Mouse (Mus musculus) right cerebral cortex, postnatal 25 days (tissue): ENCODE measurements at regions not wholly inside any gene's neighbourhood (a gene's known extent, or its start where the extent isn't known, plus 50 kb on each side); places are given as distances from the start of the nearest gene placed in this dataset.

Source experiments
- DNase-seq: peaks from one replicate; pipeline ENCODE4 v3.0.0; 2022

DNA sequence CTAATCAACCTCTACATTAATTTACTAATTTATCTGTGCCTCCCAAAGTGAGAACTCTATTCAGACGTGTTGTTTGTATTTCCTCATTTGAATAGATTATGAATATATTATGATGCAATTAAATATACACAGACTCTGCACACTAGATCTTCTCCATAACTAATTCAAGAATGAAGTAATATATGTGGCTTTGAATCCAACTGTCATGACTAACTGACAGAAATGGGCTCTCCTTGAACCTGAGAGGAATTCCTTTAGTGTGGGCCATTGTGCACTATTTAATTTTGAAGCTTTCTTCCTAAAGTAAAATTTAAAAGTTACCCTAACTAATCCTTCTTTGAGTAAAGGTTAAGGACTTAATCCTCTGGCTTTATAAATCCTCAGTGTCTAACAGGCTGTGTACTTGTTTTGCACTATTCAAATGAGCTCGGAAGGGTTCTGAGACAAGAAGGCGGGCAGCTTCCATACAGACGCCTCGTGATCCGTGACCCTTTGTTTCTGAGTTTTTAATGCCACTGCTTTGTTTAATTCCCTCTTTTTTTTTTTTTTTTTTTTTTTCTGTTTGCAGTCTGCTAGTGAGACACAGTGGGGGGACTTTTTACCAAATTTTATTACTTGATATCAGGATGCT is 128.0 kb upstream of the Sox2 start:
- no peak for DNase-seq

DNA sequence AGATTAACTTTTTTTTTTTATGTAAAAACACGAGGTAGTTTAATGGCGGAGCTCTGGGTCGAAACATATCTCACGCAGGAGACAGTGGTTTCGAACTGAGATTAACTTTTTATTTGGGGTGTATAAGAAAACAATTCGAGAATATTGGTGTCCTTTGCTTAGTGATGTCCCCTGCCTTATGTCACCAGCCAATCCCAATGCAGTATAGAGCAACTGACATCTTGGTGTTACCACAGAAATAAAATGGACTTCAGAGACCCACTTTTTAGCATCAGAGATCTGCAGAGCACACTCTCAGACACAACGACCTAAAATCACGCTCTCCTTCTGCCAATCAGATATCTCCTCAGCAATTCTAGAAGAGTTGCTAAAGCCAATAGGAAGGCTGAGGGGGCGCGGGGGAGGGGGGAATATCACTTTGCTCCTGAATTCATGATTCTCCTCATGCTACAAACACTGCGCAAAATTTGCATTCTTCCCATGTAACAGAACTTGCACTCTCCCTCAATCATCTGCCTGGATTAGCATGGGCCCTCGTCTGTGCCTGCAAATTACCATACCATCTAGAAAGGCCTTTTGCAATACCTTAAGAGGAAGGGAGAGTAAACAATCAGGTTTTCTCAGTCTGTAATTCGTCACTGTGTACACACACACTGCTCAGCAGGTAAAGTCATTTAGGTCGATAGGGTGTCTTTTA is 128.7 kb upstream of the Sox2 start:
- no peak for DNase-seq

DNA sequence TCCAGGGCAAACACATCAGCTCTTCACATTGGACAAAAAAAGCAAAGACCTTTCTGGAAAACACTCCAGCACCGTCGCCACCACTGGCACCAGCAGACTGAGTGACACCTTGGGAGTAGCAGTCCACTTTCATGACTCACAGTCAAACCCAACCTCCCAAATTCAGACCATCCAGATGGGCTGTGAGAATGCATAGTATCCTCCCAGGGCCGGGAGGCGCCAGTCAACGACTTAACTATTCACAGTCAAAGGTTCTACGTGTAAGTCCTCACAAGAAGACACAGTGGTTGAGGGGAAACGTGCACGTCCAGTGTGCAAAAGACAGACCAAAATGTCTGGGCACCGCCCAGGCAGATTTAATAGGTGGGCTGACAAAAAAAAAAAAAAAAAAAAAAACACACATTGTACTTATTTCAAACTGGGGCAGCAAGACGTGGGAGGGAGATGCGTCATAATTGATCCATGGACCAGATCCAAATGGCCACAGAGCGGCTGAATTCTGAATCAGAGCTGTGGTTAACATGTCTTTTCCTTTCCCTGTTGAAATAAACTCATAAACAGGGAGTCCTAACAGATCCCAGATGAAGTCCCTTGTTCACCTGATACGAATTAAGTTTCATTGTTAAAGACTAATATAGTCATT is 137.6 kb upstream of the Sox2 start:
- DNase-seq = no peak

DNA sequence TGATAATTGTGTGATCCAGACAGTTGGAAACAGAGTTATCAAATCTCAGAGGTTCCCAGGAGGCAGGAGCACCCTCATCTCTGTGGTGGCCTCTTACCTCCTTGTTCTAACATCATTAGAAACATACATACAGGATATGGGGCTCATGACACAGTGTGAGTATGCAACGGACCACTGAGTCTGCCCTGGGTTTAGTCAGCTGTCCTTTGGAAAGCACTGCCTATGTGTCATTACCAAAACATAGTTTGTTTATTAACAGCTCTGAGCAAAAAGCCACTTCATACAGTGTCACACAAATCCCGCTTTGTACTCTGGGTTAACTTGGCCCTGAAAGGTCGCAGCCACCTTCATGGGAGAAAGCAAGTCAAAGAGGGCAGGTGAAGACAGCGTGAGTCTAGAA is 139.5 kb upstream of the Sox2 start:
- no peak for DNase-seq

DNA sequence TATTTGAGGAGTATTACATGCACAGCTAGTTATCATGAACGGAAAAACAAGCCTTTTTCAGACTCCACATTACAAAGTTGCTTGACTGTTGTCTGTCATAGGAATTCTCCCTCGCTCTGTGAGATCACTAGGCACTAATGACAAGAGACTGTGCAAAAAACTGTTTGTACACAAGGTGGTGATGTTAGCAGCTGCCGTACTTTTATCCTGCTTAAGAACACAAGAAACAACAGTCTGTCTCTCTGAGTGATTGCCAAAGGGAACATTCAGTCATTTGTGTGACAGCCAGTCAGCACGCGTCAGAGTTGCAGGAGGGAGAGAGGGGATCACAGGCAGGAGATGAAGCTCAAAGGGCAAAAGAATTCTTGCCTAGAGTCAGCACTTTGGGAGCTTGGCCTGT is 141.0 kb upstream of the Sox2 start:
- no peak for DNase-seq

DNA sequence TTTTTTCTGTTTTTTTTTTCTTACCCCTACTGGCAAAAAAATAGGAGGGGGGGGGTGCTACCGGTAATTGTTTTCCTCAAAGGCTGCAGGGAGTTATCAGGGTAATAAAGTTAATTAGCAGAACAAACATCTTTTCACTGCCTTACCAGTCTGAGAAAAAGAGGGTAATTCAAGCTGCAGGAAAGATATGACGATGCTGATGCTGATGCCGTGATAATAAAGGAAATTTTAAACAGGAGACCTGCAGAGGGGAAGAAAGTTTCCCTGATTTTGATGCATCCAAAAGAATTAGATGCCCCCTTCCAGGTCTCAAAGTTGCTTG is 145.7 kb upstream of the Sox2 start:
- DNase-seq = no peak

DNA sequence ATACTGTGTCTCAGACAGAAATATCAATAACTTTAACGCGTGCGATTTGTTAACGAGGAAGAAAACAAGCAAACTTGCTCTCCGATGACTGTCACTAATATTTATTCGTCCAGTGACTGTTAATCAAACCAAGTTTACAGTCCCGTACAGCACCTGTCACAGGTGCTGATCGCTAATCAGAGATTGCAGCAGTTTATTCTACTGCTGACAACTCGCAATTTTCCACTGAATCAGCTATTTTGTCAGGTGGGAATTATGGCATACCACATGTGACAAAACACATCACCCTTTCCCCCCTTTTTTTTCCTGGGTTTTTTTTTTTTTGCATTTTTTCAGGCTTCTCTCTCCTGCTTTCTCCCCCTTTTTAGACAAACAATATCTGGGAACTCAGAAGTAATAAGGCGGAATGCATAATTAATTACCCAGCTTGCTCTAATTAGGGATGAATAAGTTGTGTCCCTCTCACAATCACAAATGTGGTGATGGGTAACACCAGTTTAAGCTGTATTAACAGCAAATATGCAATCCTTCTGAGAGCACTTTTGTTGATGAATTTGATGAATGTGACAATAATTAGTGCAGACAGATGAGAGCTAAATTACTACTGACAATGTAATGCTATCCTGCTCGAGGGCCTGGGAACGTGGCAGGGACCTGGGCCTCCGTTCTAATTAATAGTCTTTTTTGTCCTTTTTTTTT is 146.2 kb upstream of the Sox2 start:
- no peak for DNase-seq

DNA sequence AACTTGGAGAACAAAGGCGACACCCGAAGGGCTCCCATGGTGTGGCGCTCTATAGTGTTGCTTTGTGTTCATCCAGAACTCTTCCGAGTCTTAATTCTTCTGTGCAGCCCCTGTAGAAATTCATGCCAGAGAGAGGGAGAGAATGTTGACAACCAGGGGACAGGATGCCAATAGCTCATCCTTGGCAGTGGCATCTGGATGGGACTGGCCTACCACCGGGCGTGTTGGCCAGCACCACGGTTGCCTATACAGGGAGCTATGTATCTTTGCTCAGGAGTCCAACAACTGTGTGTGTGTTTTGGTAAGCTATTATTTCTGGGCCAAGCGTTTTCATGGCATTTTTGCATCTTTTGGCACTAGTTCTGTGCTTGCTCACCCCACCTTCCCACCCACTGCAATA is 153.4 kb upstream of the Sox2 start:
- DNase-seq = no peak

DNA sequence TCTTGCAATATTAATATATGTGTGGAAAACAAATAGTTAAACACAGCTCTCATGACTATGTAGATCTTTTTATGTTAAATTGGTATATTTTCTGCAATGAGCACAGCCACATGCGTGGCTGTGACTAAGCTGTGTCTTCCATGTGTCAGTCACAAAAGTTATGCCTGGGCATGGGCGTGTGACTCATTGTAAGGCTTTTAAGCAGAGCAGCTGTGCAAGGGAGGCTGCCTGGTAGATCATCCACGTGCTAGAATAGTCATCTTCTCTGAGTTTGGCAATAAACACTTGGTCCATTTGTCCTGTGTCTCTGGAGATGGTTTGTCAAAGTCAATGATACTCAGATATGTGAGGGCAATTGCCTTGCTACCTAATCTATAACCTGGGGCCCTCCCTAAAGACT is 154.6 kb upstream of the Sox2 start:
- peak; percentile 43 for DNase-seq

DNA sequence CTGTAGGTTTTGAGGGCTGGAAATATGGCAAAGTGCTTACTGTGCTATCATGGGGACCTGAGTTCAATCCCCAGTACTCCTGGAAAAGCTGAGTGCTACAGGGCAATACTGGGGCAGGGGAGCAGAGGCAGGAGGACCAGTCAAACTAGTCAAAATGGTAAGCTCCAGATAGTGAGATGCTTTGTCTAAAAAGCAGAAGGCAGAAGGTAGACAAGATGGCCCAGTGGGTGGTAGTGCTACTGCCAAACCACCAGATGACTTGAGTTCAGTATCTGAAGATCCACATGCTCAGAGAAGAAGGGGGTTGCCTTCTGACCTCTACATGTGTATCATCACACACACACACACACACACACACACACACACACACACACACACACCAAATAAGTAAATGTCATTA is 156.3 kb upstream of the Sox2 start:
- no peak for DNase-seq

DNA sequence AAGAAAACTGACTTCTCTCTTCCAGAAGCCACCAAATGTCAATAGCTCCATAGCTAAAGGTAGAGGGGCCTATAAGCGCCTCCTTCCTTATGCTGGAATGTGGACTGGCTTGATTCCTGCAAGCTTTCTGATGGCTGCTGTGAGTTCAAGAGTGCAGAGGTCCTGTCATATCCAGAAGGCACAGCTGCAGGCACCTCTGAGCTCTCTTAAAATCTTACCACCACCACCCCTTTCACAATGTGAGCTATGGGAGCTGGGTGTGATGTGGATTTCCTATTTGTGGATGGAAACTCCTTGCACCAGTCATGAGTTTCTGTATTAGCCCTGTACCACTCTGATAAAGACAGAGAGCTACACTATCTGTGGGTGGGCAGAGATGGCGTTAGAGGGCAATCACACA is 161.2 kb upstream of the Sox2 start:
- no peak for DNase-seq

DNA sequence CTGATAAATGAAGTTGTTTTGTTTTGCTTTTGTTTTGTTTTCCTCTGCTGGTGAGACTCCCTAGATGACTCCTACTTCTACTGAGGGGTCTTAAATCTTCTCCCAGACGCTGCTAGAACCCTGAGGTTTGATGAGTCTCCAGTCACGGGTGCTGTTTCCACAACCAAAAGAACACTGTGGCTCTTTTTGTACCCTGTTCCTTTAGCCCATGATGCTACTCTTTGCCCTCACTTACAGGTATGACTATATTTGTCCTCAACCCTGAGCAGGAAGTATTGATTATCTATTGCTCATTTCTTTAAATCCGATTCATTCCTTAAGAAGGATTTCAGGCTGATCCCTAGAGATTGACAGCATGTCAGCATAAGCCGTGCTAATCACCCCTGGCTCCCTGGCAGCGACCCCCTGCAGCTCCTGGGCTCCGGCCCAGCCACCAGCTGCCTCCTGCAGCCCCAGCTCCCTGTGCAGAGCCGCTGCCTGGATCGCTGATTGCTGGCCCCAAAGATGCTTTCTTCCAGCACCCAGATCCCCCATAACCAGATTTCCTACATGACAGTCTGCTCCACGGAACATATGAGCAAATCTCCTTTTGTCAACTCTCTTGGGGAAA is 163.7 kb upstream of the Sox2 start:
- no peak for DNase-seq

DNA sequence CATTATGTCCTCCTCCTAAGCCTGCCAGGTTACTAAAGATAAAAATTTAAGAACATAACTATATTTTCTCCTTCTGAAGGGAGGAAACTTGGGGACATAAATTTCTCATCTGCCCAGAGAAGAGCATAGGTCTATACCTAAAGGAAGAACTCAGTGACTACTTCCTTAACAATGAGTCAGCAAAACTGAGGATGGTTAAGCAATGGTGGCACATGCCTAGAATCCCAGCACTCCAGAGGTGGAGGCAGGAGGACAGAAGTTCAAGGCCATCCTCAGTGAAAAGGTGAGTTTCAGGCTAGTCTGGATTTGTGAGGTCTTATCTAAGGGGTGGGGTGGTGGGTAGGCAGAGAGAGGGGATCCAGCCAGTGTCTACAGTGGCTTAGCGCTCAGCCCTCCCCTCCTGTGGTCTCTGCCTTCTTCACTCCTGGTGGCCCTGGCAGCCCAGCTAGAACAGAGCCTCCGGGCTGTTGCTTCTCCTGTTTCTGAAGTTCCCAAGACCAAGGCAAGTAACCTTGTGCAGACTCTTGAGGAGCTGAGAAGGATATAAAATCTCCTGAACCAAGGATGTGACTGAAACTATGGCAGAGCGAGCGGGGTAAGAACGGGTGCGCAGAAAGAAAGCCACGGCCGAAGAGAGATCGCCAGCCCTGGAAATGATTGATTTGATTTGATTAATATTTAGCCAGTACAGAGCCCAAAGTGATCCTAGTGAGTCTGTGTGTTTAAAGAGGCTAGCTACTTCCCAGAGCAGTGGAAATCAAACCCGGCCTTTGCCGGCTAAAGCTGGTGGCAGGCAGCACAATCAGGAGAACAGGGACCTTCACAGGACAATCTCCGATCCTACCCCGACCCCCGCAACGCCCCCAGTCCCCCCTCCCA is 164.6 kb upstream of the Sox2 start:
- DNase-seq = no peak

DNA sequence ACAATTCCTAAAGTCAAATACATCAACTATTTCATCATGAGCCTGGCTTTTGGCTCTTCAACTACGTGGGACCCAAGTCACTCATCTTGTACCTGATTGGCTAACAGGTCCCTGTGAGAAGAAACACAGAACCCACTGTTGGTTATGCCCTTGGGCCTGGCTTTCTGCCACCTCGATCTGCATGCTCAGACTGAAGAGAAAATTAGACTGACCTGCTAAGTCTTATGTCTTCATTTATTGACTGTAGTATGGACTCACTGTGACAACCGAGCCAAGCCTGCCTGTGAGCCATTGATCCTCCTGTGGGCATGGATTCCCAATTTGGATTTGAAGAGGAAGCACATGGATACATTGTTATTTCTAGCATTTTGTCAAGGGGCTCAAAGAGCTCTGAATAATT is 166.3 kb upstream of the Sox2 start:
- DNase-seq = no peak

DNA sequence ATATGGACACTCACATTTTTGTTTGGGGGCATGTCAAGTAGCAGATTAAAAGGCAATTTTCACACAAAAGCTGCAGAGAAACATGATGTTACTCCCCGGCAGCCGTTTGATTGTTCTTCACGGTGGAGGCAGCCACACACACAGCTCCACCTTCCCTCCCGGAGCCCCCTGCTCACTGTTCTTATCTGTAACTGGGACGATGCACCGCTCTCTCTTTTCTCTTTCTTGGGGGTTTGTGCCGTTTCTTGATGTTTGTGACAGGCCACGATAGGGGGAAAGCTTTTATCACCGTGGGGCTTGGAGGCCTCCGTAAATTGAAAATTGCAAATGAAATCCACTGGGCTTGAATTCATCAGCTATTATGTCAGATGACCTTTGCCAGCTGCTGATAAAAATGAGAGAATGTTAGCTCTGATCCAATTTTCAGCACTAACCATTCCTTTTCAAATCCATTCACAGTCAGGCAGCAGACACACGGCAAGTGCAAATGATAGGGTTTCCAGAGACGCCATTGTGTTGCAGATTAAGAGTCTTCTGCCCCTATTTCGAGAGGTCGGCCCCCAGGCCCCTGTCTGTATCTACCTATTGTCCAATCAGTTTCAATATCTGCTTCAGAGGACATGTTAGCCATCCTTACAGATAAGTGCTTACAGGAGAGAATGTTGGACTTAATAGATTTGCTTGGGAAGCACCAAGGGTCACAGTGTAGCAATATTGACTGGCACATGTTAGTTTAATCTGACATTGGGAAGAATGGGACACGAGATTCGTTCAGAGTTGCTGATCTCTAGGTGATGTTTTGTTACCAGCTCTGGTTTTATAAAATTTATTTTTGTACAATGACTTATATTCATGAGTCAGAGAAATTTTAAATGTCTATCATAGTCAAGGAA is 168.1 kb upstream of the Sox2 start:
- no peak for DNase-seq

DNA sequence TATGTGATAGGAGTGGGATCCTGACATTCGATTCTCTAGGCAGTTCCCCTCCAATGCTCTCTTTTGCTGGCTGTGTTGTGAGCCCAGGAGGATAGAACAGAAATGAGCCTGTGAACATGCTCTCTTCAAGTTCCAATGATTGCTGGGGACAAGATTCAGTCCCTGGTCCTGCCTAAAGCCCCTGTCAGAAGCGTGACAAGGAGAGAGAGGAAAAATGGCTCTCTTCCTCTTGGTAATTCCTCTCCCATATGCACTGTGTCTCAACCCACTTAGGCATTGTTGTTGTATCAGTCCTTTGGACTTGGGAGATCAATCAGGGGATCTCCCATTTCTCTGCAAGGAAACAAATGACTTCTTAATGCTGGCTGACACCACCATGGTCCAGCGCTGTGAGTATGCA is 168.9 kb upstream of the Sox2 start:
- DNase-seq = no peak

DNA sequence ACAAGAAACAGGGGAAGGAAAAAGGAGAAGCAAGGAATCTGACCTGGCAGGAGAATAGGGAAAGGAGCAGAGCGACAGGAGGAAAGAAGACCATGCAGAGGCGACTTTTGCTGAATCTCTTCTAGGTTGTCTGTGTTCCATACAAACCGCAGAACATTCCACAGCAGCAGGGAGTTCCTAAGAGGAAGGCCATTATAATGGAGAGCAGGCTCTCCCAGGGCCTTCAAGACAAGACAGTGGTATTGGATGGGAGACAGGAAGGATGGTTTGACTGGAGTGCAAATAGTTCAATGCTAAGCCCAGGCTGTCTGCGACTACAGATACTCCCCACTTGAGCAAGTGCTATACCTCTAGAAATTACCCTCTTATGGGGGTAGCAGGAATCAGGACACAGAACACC is 176.1 kb upstream of the Sox2 start:
- DNase-seq = no peak

DNA sequence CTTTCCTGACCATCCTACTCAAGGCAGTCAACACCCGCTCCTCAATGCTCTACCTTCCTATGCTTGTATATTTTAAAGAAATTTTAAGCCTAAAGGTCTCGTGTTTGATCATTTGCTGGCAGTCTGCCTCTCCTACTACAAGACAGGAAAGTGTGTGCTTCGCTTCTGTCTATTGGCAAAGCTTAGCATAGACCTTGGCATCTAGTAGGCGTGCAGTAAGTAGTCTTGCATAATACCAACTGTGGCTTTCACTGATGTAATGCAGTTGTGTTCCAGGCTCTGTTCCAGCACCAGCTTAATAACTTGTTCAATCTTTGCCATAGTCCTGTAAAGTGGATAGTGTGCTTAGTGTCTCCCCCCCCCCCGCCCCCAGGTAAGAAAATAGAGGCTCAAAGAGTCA is 179.5 kb upstream of the Sox2 start:
- no peak for DNase-seq

DNA sequence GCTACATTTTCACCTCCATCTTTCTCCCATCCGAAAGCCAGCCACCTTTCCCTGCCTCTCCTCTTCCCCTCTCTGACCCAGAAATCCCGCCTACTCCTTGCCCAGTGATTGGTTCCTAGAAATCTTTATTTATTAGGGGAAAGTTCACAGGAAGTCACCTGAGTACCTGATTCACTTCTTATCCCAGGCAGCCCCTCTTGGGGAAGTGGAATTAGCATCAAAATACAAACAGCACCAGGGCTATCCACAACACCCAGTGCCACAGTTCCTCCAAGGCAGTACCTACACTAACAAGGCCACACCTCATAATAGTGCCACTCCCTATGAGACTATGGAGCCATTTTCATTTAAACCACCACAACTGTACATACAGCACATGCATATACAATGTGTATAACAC is 180.3 kb upstream of the Sox2 start:
- DNase-seq = no peak

DNA sequence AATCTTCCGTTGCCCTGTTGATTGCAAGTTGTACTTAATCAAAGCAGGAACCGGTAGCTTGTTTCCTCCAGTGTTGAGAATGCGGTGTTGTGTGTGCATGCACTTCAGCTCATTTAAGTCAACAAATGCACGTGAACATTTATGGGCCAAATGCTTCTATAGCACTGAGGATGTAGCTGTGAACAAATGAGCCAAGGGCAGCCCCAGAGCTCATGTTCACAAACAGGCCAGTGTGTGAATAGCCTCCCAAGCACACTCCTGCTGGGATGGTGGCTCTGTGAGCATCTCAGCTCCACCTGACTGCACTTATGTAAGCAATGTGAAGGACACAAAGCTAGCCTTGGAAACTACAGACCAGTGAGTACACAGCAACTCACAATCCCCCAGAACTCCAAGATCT is 183.9 kb upstream of the Sox2 start:
- DNase-seq = no peak

DNA sequence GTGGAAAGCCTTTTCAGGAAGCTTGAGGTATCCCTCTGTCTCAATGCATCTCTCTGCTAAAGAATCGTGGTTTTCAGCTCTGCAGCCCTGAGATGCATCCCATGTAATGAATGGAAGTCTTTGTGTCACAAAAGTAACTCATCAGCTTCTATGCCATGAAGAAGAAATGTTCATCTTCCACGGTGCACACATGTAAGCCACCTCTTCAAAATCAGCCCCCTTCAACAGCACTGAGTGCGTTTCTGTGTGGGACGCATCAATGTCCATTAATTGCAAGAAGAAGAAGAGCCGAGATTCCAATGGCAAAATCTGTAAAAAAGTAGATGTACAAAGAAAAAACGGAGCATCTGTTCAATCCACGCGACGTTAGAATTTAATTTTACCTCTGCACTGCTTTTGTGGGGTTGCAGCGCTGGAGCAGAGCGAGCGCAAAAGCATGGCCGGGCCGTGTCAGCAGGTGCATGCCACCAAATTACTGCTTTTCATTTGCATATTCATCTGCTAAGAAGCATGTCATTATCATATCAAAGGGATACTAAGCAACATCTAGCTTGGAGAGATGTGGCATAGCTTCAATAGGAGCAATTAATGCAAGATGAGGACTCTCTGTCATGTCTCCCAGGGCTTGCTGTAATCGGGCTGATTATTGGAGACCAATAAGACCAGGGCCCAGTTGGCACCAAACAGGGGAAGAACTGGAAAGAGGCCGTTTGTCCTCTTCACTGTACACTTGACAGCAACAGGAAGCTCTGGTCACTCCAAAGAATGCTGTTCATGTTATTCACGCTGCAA is 185.0 kb upstream of the Sox2 start:
- DNase-seq = no peak
